Mouse (Mus musculus) lung, embryonic 15.5 days (tissue): ENCODE measurements around the gene Usp22. TPM values are rescaled to one million over a fixed set of nuclear protein-coding genes. Genes with fewer than 3 reads are reported as not detected.
"Not testable (repeated sequence)": the region's sequence is repeated elsewhere in the genome, so short reads cannot be mapped to it uniquely, and the experiment has no call there.

Source experiments
- ATAC-seq: fragments of 200-750 bp; cut with Nextera tagmentation; 2 replicates; pipeline ENCODE4 v1.8.0; 2017; ENCODE audit warnings: moderate number of reproducible peaks, borderline replicate concordance; ENCODE audit not compliant: low FRiP score, low TSS enrichment; ENCODE audit errors: extremely low read depth
- H3K27ac ChIP-seq: fragments of 300-500 bp; sonication (generic); 2 replicates; pipeline ENCODE4 v1.5.1; 2015; ENCODE audit warnings: moderate library complexity, mild to moderate bottlenecking, inconsistent platforms
- H3K27me3 ChIP-seq: fragments of 300-500 bp; sonication (generic); 2 replicates; pipeline ENCODE4 v1.6.1; 2015; ENCODE audit warnings: inconsistent platforms
- H3K36me3 ChIP-seq: fragments of 300-500 bp; sonication (generic); 2 replicates; pipeline ENCODE4 v1.6.1; 2015; ENCODE audit warnings: inconsistent platforms
- H3K4me1 ChIP-seq: fragments of 300-500 bp; sonication (generic); 2 replicates; pipeline ENCODE4 v1.6.1; 2015; ENCODE audit warnings: inconsistent platforms
- H3K4me2 ChIP-seq: fragments of 300-500 bp; sonication (generic); 2 replicates; pipeline ENCODE4 v1.6.1; 2015; ENCODE audit warnings: inconsistent platforms, mild to moderate bottlenecking, moderate library complexity
- H3K4me3 ChIP-seq: fragments of 300-500 bp; sonication (generic); 2 replicates; pipeline ENCODE4 v1.5.1; 2015; ENCODE audit warnings: mild to moderate bottlenecking, inconsistent platforms
- H3K9ac ChIP-seq: fragments of 300-500 bp; sonication (generic); 2 replicates; pipeline ENCODE4 v1.6.1; 2015; ENCODE audit warnings: inconsistent platforms
- H3K9me3 ChIP-seq: fragments of 300-500 bp; sonication (generic); 2 replicates; pipeline ENCODE4 v1.6.1; 2016; ENCODE audit warnings: inconsistent platforms
- WGBS: fragments of 180-500 bp; shearing (Covaris S2); methylation state at CpG from one replicate; pipeline ENCODE4 v1.1.7; 2015; 5-methylcytosine and 5-hydroxymethylcytosine counted together
- polyA plus RNA-seq: library from polyadenylated mRNA; unstranded; fragments of >200 nt; fragmentation: Nextera tagmentation; extraction: Ambion mirVana; gene quantifications from 2 replicates; pipeline ENCODE4 v1.2.1, GENCODE M21; 2015

Gene Usp22
- polyA plus RNA-seq, 1 experiment from 2014 or later: 109 TPM

GRCm38 (mm10) chr11:61205167-61205950 lies 30.5 kb upstream of the Usp22 start:
- 93% methylated on average over 10 of the region's 10 CpGs for WGBS
- H3K9ac ChIP-seq: no peak overlapping the region
- H3K36me3 ChIP-seq: no peaks in the 10 kb centered on the region
- H3K9me3 ChIP-seq: no peaks in the 10 kb centered on the region
- no peak overlapping the region for H3K4me3 ChIP-seq
- H3K27ac ChIP-seq: no peak overlapping the region
- ATAC-seq: no peak
- peaks cover 7% of the 10 kb centered on the region; the same call in 1 of the 2 replicates for H3K4me1 ChIP-seq
- H3K4me2 ChIP-seq: no peak overlapping the region
- H3K27me3 ChIP-seq: no peaks in the 10 kb centered on the region

- Histone ChIP-seq H3K27me3 (no peaks in the 10 kb centered on the region), H3K36me3 (no peaks in the 10 kb centered on the region), H3K9ac (no peak overlapping the region), H3K4me1 (peaks cover 6% of the 10 kb centered on the region; the same call in 1 of the 2 replicates), H3K9me3 (no peaks in the 10 kb centered on the region), H3K4me2 (no peak overlapping the region), H3K4me3 (no peak overlapping the region), H3K27ac (no peak overlapping the region)
- 66% methylated on average over 2 of the region's 2 CpGs for WGBS
- no peak for ATAC-seq
Observed at GRCm38 (mm10) chr11:61202810-61203209, 28.0 kb upstream of the Usp22 start.

GRCm38 (mm10) chr11:61202186-61202585 lies 27.3 kb upstream of the Usp22 start:
- Histone ChIP-seq H3K4me1 (peaks cover under 1% of the 10 kb centered on the region; the same call in 1 of the 2 replicates), H3K9ac (no peak overlapping the region), H3K27me3 (no peaks in the 10 kb centered on the region), H3K4me3 (no peak overlapping the region), H3K36me3 (no peaks in the 10 kb centered on the region), H3K4me2 (no peak overlapping the region), H3K27ac (no peak overlapping the region), H3K9me3 (no peaks in the 10 kb centered on the region)
- WGBS: 79% methylated on average over 6 of the region's 6 CpGs
- ATAC-seq: no peak

GRCm38 (mm10) chr11:61199620-61200362 lies 24.9 kb upstream of the Usp22 start:
- Histone ChIP-seq H3K27me3 (no peaks in the 10 kb centered on the region), H3K4me3 (no peak overlapping the region), H3K4me1 (peaks cover 8% of the 10 kb centered on the region; the same call in 1 of the 2 replicates), H3K9ac (no peak overlapping the region), H3K27ac (no peak overlapping the region), H3K9me3 (no peaks in the 10 kb centered on the region), H3K4me2 (no peak overlapping the region), H3K36me3 (no peaks in the 10 kb centered on the region)
- WGBS: 59% methylated on average over 4 of the region's 4 CpGs
- ATAC-seq: no peak; the same call in 1 of the 2 replicates

GRCm38 (mm10) chr11:61197935-61198334 lies 23.1 kb upstream of the Usp22 start:
- peaks cover 11% of the 10 kb centered on the region for H3K27me3 ChIP-seq
- no peaks in the 10 kb centered on the region for H3K9me3 ChIP-seq
- H3K27ac ChIP-seq: no peak overlapping the region
- no peak overlapping the region for H3K9ac ChIP-seq
- H3K4me1 ChIP-seq: peaks cover 8% of the 10 kb centered on the region; the same call in 1 of the 2 replicates
- no peaks in the 10 kb centered on the region for H3K36me3 ChIP-seq
- H3K4me2 ChIP-seq: no peak overlapping the region
- H3K4me3 ChIP-seq: no peak overlapping the region
- ATAC-seq: no peak

GRCm38 (mm10) chr11:61196616-61197353 lies 21.9 kb upstream of the Usp22 start:
- no peaks in the 10 kb centered on the region for H3K36me3 ChIP-seq
- no peak for ATAC-seq
- H3K9me3 ChIP-seq: no peaks in the 10 kb centered on the region
- H3K4me1 ChIP-seq: peaks cover 8% of the 10 kb centered on the region; the same call in 1 of the 2 replicates
- no peak overlapping the region for H3K4me2 ChIP-seq
- WGBS: 58% methylated on average over 14 of the region's 14 CpGs
- no peak overlapping the region for H3K9ac ChIP-seq
- H3K27ac ChIP-seq: peak overlapping the region; percentile 24; the same call in 1 of the 2 replicates
- H3K27me3 ChIP-seq: peaks cover 11% of the 10 kb centered on the region
- no peak overlapping the region for H3K4me3 ChIP-seq

- H3K9me3 ChIP-seq: no peaks in the 10 kb centered on the region
- H3K36me3 ChIP-seq: no peaks in the 10 kb centered on the region
- no peak overlapping the region for H3K27ac ChIP-seq
- 8% methylated on average over 9 of the region's 9 CpGs for WGBS
- no peak for ATAC-seq
- H3K27me3 ChIP-seq: peaks cover 11% of the 10 kb centered on the region
- H3K4me2 ChIP-seq: no peak overlapping the region
- no peak overlapping the region for H3K9ac ChIP-seq
- peaks cover 8% of the 10 kb centered on the region; the same call in 1 of the 2 replicates for H3K4me1 ChIP-seq
- H3K4me3 ChIP-seq: no peak overlapping the region
Observed at GRCm38 (mm10) chr11:61193392-61193791, 18.5 kb upstream of the Usp22 start.

- H3K4me2 ChIP-seq: no peak overlapping the region
- no peak for ATAC-seq
- 100% methylated on average over 1 of the region's 2 CpGs for WGBS
- H3K4me3 ChIP-seq: no peak overlapping the region
- no peaks in the 10 kb centered on the region for H3K9me3 ChIP-seq
- peaks cover 8% of the 10 kb centered on the region; the same call in 1 of the 2 replicates for H3K4me1 ChIP-seq
- no peak overlapping the region for H3K9ac ChIP-seq
- no peak overlapping the region for H3K27ac ChIP-seq
- H3K27me3 ChIP-seq: peaks cover 11% of the 10 kb centered on the region
- H3K36me3 ChIP-seq: no peaks in the 10 kb centered on the region
Observed at GRCm38 (mm10) chr11:61192779-61193178, 17.9 kb upstream of the Usp22 start.

GRCm38 (mm10) chr11:61192123-61192522 lies 17.3 kb upstream of the Usp22 start:
- WGBS: 87% methylated on average over 9 of the region's 10 CpGs
- H3K36me3 ChIP-seq, H3K27ac ChIP-seq, H3K9me3 ChIP-seq, H3K4me2 ChIP-seq, H3K9ac ChIP-seq, H3K4me1 ChIP-seq, ATAC-seq, H3K4me3 ChIP-seq: not testable (repeated sequence)
- H3K27me3 ChIP-seq: peaks cover 11% of the 10 kb centered on the region

- no peaks in the 10 kb centered on the region for H3K9me3 ChIP-seq
- no peaks in the 10 kb centered on the region for H3K36me3 ChIP-seq
- no peak overlapping the region for H3K9ac ChIP-seq
- H3K4me2 ChIP-seq: no peak overlapping the region
- peaks cover 11% of the 10 kb centered on the region for H3K27me3 ChIP-seq
- WGBS: 72% methylated on average over 2 of the region's 2 CpGs
- no peak overlapping the region for H3K4me3 ChIP-seq
- H3K4me1 ChIP-seq: no peaks in the 10 kb centered on the region
- H3K27ac ChIP-seq: no peak overlapping the region
- no peak for ATAC-seq
Observed at GRCm38 (mm10) chr11:61190776-61191175, 15.9 kb upstream of the Usp22 start.

GRCm38 (mm10) chr11:61183820-61184219 lies 9.0 kb upstream of the Usp22 start:
- H3K9ac ChIP-seq: no peak overlapping the region
- H3K27ac ChIP-seq: no peak overlapping the region
- no peak overlapping the region for H3K4me2 ChIP-seq
- no peak overlapping the region for H3K4me3 ChIP-seq
- 79% methylated on average over 1 of the region's 1 CpGs for WGBS
- no peaks in the 10 kb centered on the region for H3K9me3 ChIP-seq
- no peak for ATAC-seq
- no peaks in the 10 kb centered on the region for H3K4me1 ChIP-seq
- no peaks in the 10 kb centered on the region for H3K27me3 ChIP-seq
- H3K36me3 ChIP-seq: no peaks in the 10 kb centered on the region
